Mouse (Mus musculus): ENCODE results near the gene Eif2ak4. TPM values are rescaled to one million over a fixed set of nuclear protein-coding genes. Genes with fewer than 3 reads are reported as not detected.

The Eif2ak4 gene
- polyA plus RNA-seq, 1 experiment from 2014 or later, result 14.0 TPM

GRCm38 (mm10) chr2:118485415-118485814 lies 97.0 kb downstream of the Eif2ak4 start:
- 75% methylated on average over 3 of the region's 3 CpGs for WGBS
- Histone ChIP-seq H3K27me3 (replicated peaks; ENCODE audit: control insufficient read depth, insufficient read depth, low read length) (no peaks in the 10 kb centered on the region), H3K36me3 (ENCODE audit: control insufficient read depth, insufficient read depth, low read length) (no peaks in the 10 kb centered on the region)

GRCm38 (mm10) chr2:118486933-118487332 lies 98.5 kb downstream of the Eif2ak4 start:
- no peak; the same call in 1 of the 2 replicates for ATAC-seq (replicated peaks; ENCODE audit: low FRiP score)
- 17% methylated on average over 12 of the region's 12 CpGs for WGBS

More at GRCm38 (mm10) chr2:118485415-118485814, 97.0 kb downstream of the Eif2ak4 start:
- Histone ChIP-seq H3K4me2 (no peak overlapping the region), H3K27ac (ENCODE audit: low read depth, low read length) (no peak overlapping the region), H3K4me1 (replicated peaks; ENCODE audit: control insufficient read depth, insufficient read depth, low read length) (peaks cover 8% of the 10 kb centered on the region; the same call in 1 of the 2 replicates), H3K9me3 (ENCODE audit: control insufficient read depth, low read length) (no peaks in the 10 kb centered on the region; the same call in 1 of the 2 replicates), H3K9ac (ENCODE audit: low read depth, low read length) (no peak overlapping the region), H3K4me3 (ENCODE audit: low read depth, low read length) (no peak overlapping the region)
- DNase-seq (ENCODE audit: low spot score) (no peak), ATAC-seq (replicated peaks; ENCODE audit: low FRiP score) (no peak)

GRCm38 (mm10) chr2:118487806-118488205 lies 99.4 kb downstream of the Eif2ak4 start:
- ATAC-seq (replicated peaks; ENCODE audit: low FRiP score) (no peak), DNase-seq (ENCODE audit: low spot score) (no peak)
- Histone ChIP-seq H3K36me3 (ENCODE audit: control insufficient read depth, insufficient read depth, low read length) (no peaks in the 10 kb centered on the region), H3K4me2 (no peak overlapping the region), H3K4me3 (ENCODE audit: low read depth, low read length) (no peak overlapping the region), H3K27ac (ENCODE audit: low read depth, low read length) (no peak overlapping the region), H3K9me3 (ENCODE audit: control insufficient read depth, low read length) (no peaks in the 10 kb centered on the region; the same call in 1 of the 2 replicates), H3K9ac (ENCODE audit: low read depth, low read length) (no peak overlapping the region), H3K4me1 (replicated peaks; ENCODE audit: control insufficient read depth, insufficient read depth, low read length) (peaks cover 14% of the 10 kb centered on the region; the same call in 1 of the 2 replicates), H3K27me3 (replicated peaks; ENCODE audit: control insufficient read depth, insufficient read depth, low read length) (no peaks in the 10 kb centered on the region)
- 61% methylated on average over 3 of the region's 3 CpGs for WGBS

More at GRCm38 (mm10) chr2:118486933-118487332, 98.5 kb downstream of the Eif2ak4 start:
- Histone ChIP-seq H3K9ac (ENCODE audit: low read depth, low read length) (no peak overlapping the region), H3K4me3 (ENCODE audit: low read depth, low read length) (no peak overlapping the region), H3K27ac (ENCODE audit: low read depth, low read length) (no peak overlapping the region), H3K9me3 (ENCODE audit: control insufficient read depth, low read length) (no peaks in the 10 kb centered on the region; the same call in 1 of the 2 replicates), H3K4me1 (replicated peaks; ENCODE audit: control insufficient read depth, insufficient read depth, low read length) (peaks cover 14% of the 10 kb centered on the region; the same call in 1 of the 2 replicates), H3K36me3 (ENCODE audit: control insufficient read depth, insufficient read depth, low read length) (no peaks in the 10 kb centered on the region), H3K27me3 (replicated peaks; ENCODE audit: control insufficient read depth, insufficient read depth, low read length) (no peaks in the 10 kb centered on the region), H3K4me2 (peak overlapping the region; percentile 18; the same call in 1 of the 2 replicates)
- peak; percentile 82 for DNase-seq (ENCODE audit: low spot score)

GRCm38 (mm10) chr2:118490241-118491091 lies 102.0 kb downstream of the Eif2ak4 start:
- no peak for DNase-seq (ENCODE audit: low spot score)
- WGBS, result 28% methylated on average over 12 of the region's 12 CpGs
- H3K4me3 ChIP-seq (ENCODE audit: low read depth, low read length), result no peak overlapping the region
- peak overlapping the region; percentile 65 for H3K27ac ChIP-seq (ENCODE audit: low read depth, low read length)
- peak overlapping the region; percentile 17; the same call in 1 of the 2 replicates for H3K9ac ChIP-seq (ENCODE audit: low read depth, low read length)
- H3K4me2 ChIP-seq, result no peak overlapping the region
- no peaks in the 10 kb centered on the region for H3K27me3 ChIP-seq (replicated peaks; ENCODE audit: control insufficient read depth, insufficient read depth, low read length)
- peak; percentile 46 for ATAC-seq (replicated peaks; ENCODE audit: low FRiP score)
- no peaks in the 10 kb centered on the region for H3K36me3 ChIP-seq (ENCODE audit: control insufficient read depth, insufficient read depth, low read length)
- H3K9me3 ChIP-seq (ENCODE audit: control insufficient read depth, low read length), result no peaks in the 10 kb centered on the region; the same call in 1 of the 2 replicates
- peaks cover 14% of the 10 kb centered on the region; the same call in 1 of the 2 replicates for H3K4me1 ChIP-seq (replicated peaks; ENCODE audit: control insufficient read depth, insufficient read depth, low read length)

GRCm38 (mm10) chr2:118491281-118491731 lies 102.9 kb downstream of the Eif2ak4 start:
- peak; percentile 33; the same call in 1 of the 2 replicates for ATAC-seq (replicated peaks; ENCODE audit: low FRiP score)
- H3K4me2 ChIP-seq, result no peak overlapping the region
- peak overlapping the region; percentile 65; the same call in 1 of the 2 replicates for H3K27ac ChIP-seq (ENCODE audit: low read depth, low read length)
- DNase-seq (ENCODE audit: low spot score), result no peak
- H3K27me3 ChIP-seq (replicated peaks; ENCODE audit: control insufficient read depth, insufficient read depth, low read length), result no peaks in the 10 kb centered on the region
- no peaks in the 10 kb centered on the region for H3K36me3 ChIP-seq (ENCODE audit: control insufficient read depth, insufficient read depth, low read length)
- no peak overlapping the region for H3K9ac ChIP-seq (ENCODE audit: low read depth, low read length)
- WGBS, result 20% methylated on average over 5 of the region's 5 CpGs
- H3K4me1 ChIP-seq (replicated peaks; ENCODE audit: control insufficient read depth, insufficient read depth, low read length), result peaks cover 14% of the 10 kb centered on the region; the same call in 1 of the 2 replicates
- H3K9me3 ChIP-seq (ENCODE audit: control insufficient read depth, low read length), result no peaks in the 10 kb centered on the region; the same call in 1 of the 2 replicates
- no peak overlapping the region for H3K4me3 ChIP-seq (ENCODE audit: low read depth, low read length)

GRCm38 (mm10) chr2:118491741-118492395 lies 103.5 kb downstream of the Eif2ak4 start:
- 69% methylated on average over 4 of the region's 4 CpGs for WGBS
- Histone ChIP-seq H3K4me2 (no peak overlapping the region), H3K27ac (ENCODE audit: low read depth, low read length) (no peak overlapping the region), H3K9me3 (ENCODE audit: control insufficient read depth, low read length) (no peaks in the 10 kb centered on the region; the same call in 1 of the 2 replicates), H3K9ac (ENCODE audit: low read depth, low read length) (no peak overlapping the region), H3K36me3 (ENCODE audit: control insufficient read depth, insufficient read depth, low read length) (no peaks in the 10 kb centered on the region), H3K27me3 (replicated peaks; ENCODE audit: control insufficient read depth, insufficient read depth, low read length) (no peaks in the 10 kb centered on the region), H3K4me3 (ENCODE audit: low read depth, low read length) (no peak overlapping the region), H3K4me1 (replicated peaks; ENCODE audit: control insufficient read depth, insufficient read depth, low read length) (peaks cover 14% of the 10 kb centered on the region; the same call in 1 of the 2 replicates)
- no peak for ATAC-seq (replicated peaks; ENCODE audit: low FRiP score)
- DNase-seq (ENCODE audit: low spot score), result no peak

GRCm38 (mm10) chr2:118495024-118495423 lies 106.6 kb downstream of the Eif2ak4 start:
- no peak for DNase-seq (ENCODE audit: low spot score)
- H3K9me3 ChIP-seq (ENCODE audit: control insufficient read depth, low read length), result no peaks in the 10 kb centered on the region
- no peaks in the 10 kb centered on the region for H3K36me3 ChIP-seq (ENCODE audit: control insufficient read depth, insufficient read depth, low read length)
- no peak for ATAC-seq (replicated peaks; ENCODE audit: low FRiP score)
- H3K4me1 ChIP-seq (replicated peaks; ENCODE audit: control insufficient read depth, insufficient read depth, low read length), result peaks cover 9% of the 10 kb centered on the region; the same call in 1 of the 2 replicates
- WGBS, result 76% methylated on average over 9 of the region's 9 CpGs
- H3K9ac ChIP-seq (ENCODE audit: low read depth, low read length), result no peak overlapping the region
- H3K27ac ChIP-seq (ENCODE audit: low read depth, low read length), result no peak overlapping the region
- no peaks in the 10 kb centered on the region for H3K27me3 ChIP-seq (replicated peaks; ENCODE audit: control insufficient read depth, insufficient read depth, low read length)
- no peak overlapping the region for H3K4me3 ChIP-seq (ENCODE audit: low read depth, low read length)
- no peak overlapping the region for H3K4me2 ChIP-seq

- H3K9ac ChIP-seq (ENCODE audit: low read depth, low read length), result no peak overlapping the region
- ATAC-seq (replicated peaks; ENCODE audit: low FRiP score), result no peak
- 79% methylated on average over 5 of the region's 5 CpGs for WGBS
- H3K4me2 ChIP-seq, result no peak overlapping the region
- DNase-seq (ENCODE audit: low spot score), result no peak
- H3K27me3 ChIP-seq (replicated peaks; ENCODE audit: control insufficient read depth, insufficient read depth, low read length), result no peaks in the 10 kb centered on the region
- no peaks in the 10 kb centered on the region for H3K36me3 ChIP-seq (ENCODE audit: control insufficient read depth, insufficient read depth, low read length)
- H3K27ac ChIP-seq (ENCODE audit: low read depth, low read length), result no peak overlapping the region
- no peaks in the 10 kb centered on the region for H3K9me3 ChIP-seq (ENCODE audit: control insufficient read depth, low read length)
- H3K4me3 ChIP-seq (ENCODE audit: low read depth, low read length), result no peak overlapping the region
- H3K4me1 ChIP-seq (replicated peaks; ENCODE audit: control insufficient read depth, insufficient read depth, low read length), result no peaks in the 10 kb centered on the region
These were observed 109.5 kb downstream of the Eif2ak4 start for GRCm38 (mm10) chr2:118497890-118498289.
